Comparison of ENCODE assay signal across 27 mouse cellular contexts in the genomic region with DNA sequence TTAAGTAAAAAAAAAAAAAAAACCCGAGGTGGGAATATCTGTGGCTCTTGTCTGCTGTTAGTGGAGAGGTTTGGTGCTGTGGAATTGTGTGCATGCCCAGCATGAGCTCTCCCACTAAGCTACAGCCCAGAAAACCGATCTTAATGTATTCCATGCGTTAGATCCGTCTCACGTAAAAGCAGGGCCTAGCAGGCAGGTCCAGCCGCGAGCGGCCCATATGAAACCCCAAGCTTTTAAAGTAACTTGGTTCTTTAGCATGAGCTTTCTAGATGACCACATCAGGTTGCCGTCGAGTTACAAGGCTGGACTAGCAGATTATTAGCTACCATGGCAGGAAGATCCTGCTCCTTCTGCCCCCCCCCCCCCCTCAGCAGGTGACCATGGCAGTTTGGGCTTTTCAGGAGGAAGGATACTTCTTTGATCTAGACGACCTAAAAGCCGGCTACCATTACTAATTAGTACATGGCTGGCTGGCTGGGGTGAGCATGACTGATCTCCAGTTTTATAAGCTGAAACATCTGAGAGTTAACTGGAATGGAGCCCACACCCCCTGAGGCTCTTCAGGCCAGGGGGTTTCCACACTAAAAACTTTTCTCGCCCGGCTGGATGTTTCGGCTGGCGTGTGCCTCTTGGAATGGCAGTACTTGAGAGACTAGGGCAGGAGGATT. TPM values are rescaled to one million over a fixed set of nuclear protein-coding genes. Genes with fewer than 3 reads are reported as not detected.
DNase-seq lines count a peak whose midpoint lies in the region; ATAC-seq lines count a peak whose summit lies in the region.
"Had no signal": no experiment of that assay in that cellular context is flagged by ENCODE, and none has a peak within 500 bp of the region (broad histone marks: within the 10 kb centered on the region; RNA-seq: fewer than 3 reads in every experiment).

No protein-coding gene starts in this region.

- peak; percentile 24; the same call in 1 of the 2 replicates for ATAC-seq in kidney, embryonic 16.5 days (ENCODE audit: low FRiP score, low TSS enrichment)
- no peak for ATAC-seq in midbrain, embryonic 11.5 days (ENCODE audit: low FRiP score)
- no peak for ATAC-seq in midbrain, embryonic 16.5 days
- ATAC-seq in embryonic facial prominence, embryonic 13.5 days (ENCODE audit: insufficient number of reproducible peaks, insufficient read depth, low FRiP score, low TSS enrichment, low read depth), result 0 out of 2 replicates have a peak, but pooled peaks have one; percentile 48
- ATAC-seq: forebrain, embryonic 13.5 days; inflammation-experienced regulatory T-cells, adult 6 months; liver, postnatal 0 days had no signal

- peaks cover 28% of the 10 kb centered on the region for H3K4me1 ChIP-seq in kidney, embryonic 16.5 days (ENCODE audit: insufficient read depth, low read length)
- H3K4me1 ChIP-seq in midbrain, embryonic 11.5 days (ENCODE audit: control insufficient read depth, insufficient read depth, low read length), result no peaks in the 10 kb centered on the region
- H3K4me1 ChIP-seq in midbrain, embryonic 16.5 days (ENCODE audit: control insufficient read depth, insufficient read depth, low read length), result no peaks in the 10 kb centered on the region
- peaks cover 11% of the 10 kb centered on the region for H3K4me1 ChIP-seq in embryonic facial prominence, embryonic 13.5 days
- H3K4me1 ChIP-seq in forebrain, embryonic 10.5 days, result peaks cover 12% of the 10 kb centered on the region
- H3K4me1 ChIP-seq: forebrain, embryonic 13.5 days; heart, embryonic 15.5 days; neural tube, embryonic 15.5 days had no signal

- no peak overlapping the region for H3K4me2 ChIP-seq in kidney, embryonic 16.5 days (replicated peaks; ENCODE audit: low read depth, low read length)
- no peak overlapping the region for H3K4me2 ChIP-seq in midbrain, embryonic 11.5 days
- no peak overlapping the region for H3K4me2 ChIP-seq in midbrain, embryonic 16.5 days (ENCODE audit: low read length)
- H3K4me2 ChIP-seq in embryonic facial prominence, embryonic 13.5 days, result no peak overlapping the region
- H3K4me2 ChIP-seq: forebrain, embryonic 13.5 days; heart, embryonic 15.5 days; hindbrain, embryonic 14.5 days; liver, embryonic 11.5 days; neural tube, embryonic 15.5 days had no signal

- peak overlapping the region; percentile 61; the same call in 1 of the 2 replicates for H3K27ac ChIP-seq in kidney, embryonic 16.5 days (ENCODE audit: low read length)
- no peak overlapping the region for H3K27ac ChIP-seq in midbrain, embryonic 11.5 days (ENCODE audit: low read depth, low read length)
- no peak overlapping the region for H3K27ac ChIP-seq in midbrain, embryonic 16.5 days (ENCODE audit: low read length)
- H3K27ac ChIP-seq in embryonic facial prominence, embryonic 13.5 days, result peak overlapping the region; percentile 55
- H3K27ac ChIP-seq in forebrain, embryonic 10.5 days, result no peak overlapping the region
- H3K27ac ChIP-seq: forebrain, embryonic 13.5 days; gastrocnemius, adult 2 months; heart, embryonic 15.5 days; hindbrain, embryonic 14.5 days; macrophage; neural tube, embryonic 15.5 days; stomach, postnatal 0 days had no signal

- 41% methylated on average over 16 of the region's 16 CpGs for WGBS in kidney, embryonic 16.5 days
- WGBS in midbrain, embryonic 11.5 days, result 55% methylated on average over 16 of the region's 16 CpGs
- 44% methylated on average over 16 of the region's 16 CpGs for WGBS in midbrain, embryonic 16.5 days
- 20% methylated on average over 16 of the region's 16 CpGs for WGBS in embryonic facial prominence, embryonic 13.5 days
- 52% methylated on average over 16 of the region's 16 CpGs for WGBS in forebrain, embryonic 10.5 days

- H3K36me3 ChIP-seq in kidney, embryonic 16.5 days (ENCODE audit: insufficient read depth, low read length), result no peaks in the 10 kb centered on the region
- H3K36me3 ChIP-seq in midbrain, embryonic 11.5 days (ENCODE audit: control insufficient read depth, insufficient read depth, low read length), result no peaks in the 10 kb centered on the region
- no peaks in the 10 kb centered on the region for H3K36me3 ChIP-seq in midbrain, embryonic 16.5 days (ENCODE audit: control insufficient read depth, insufficient read depth, low read length)
- no peaks in the 10 kb centered on the region for H3K36me3 ChIP-seq in embryonic facial prominence, embryonic 13.5 days
- no peaks in the 10 kb centered on the region for H3K36me3 ChIP-seq in forebrain, embryonic 10.5 days (replicated peaks)
- H3K36me3 ChIP-seq: G1E; heart, embryonic 15.5 days; neural tube, embryonic 15.5 days had no signal

- H3K4me3 ChIP-seq in kidney, embryonic 16.5 days (ENCODE audit: low read length), result no peak overlapping the region
- no peak overlapping the region for H3K4me3 ChIP-seq in midbrain, embryonic 11.5 days (ENCODE audit: low read depth, low read length)
- no peak overlapping the region for H3K4me3 ChIP-seq in midbrain, embryonic 16.5 days (ENCODE audit: low read depth, low read length)
- no peak overlapping the region for H3K4me3 ChIP-seq in embryonic facial prominence, embryonic 13.5 days
- no peak overlapping the region for H3K4me3 ChIP-seq in forebrain, embryonic 10.5 days
- H3K4me3 ChIP-seq: erythroblast, embryonic 14.5 days; forebrain, embryonic 13.5 days; gastrocnemius, adult 2 months; heart, embryonic 15.5 days; neural tube, embryonic 15.5 days had no signal

- H3K9me3 ChIP-seq in kidney, embryonic 16.5 days (ENCODE audit: low read length), result no peaks in the 10 kb centered on the region
- no peaks in the 10 kb centered on the region for H3K9me3 ChIP-seq in midbrain, embryonic 11.5 days (ENCODE audit: control insufficient read depth, low read length)
- H3K9me3 ChIP-seq in midbrain, embryonic 16.5 days (replicated peaks; ENCODE audit: control insufficient read depth, low read length, poor library complexity, severe bottlenecking), result no peaks in the 10 kb centered on the region
- H3K9me3 ChIP-seq in embryonic facial prominence, embryonic 13.5 days, result no peaks in the 10 kb centered on the region
- H3K9me3 ChIP-seq in forebrain, embryonic 10.5 days, result no peaks in the 10 kb centered on the region
- H3K9me3 ChIP-seq: forebrain, embryonic 13.5 days; G1E; heart, embryonic 15.5 days; neural tube, embryonic 15.5 days had no signal

- no peak overlapping the region for H3K9ac ChIP-seq in kidney, embryonic 16.5 days (replicated peaks; ENCODE audit: low read length)
- no peak overlapping the region for H3K9ac ChIP-seq in midbrain, embryonic 11.5 days (ENCODE audit: low read length)
- no peak overlapping the region for H3K9ac ChIP-seq in midbrain, embryonic 16.5 days (ENCODE audit: low read depth, low read length)
- no peak overlapping the region for H3K9ac ChIP-seq in embryonic facial prominence, embryonic 13.5 days
- H3K9ac ChIP-seq: forebrain, embryonic 13.5 days; heart, embryonic 15.5 days; hindbrain, embryonic 14.5 days; liver, postnatal 0 days; neural tube, embryonic 15.5 days had no signal

- no peaks in the 10 kb centered on the region for H3K27me3 ChIP-seq in kidney, embryonic 16.5 days (ENCODE audit: insufficient read depth, low read length)
- H3K27me3 ChIP-seq in midbrain, embryonic 11.5 days (ENCODE audit: control insufficient read depth, insufficient read depth, low read length), result no peaks in the 10 kb centered on the region
- H3K27me3 ChIP-seq in midbrain, embryonic 16.5 days (ENCODE audit: control insufficient read depth, insufficient read depth, low read depth, low read length), result no peaks in the 10 kb centered on the region
- no peaks in the 10 kb centered on the region for H3K27me3 ChIP-seq in embryonic facial prominence, embryonic 13.5 days
- no peaks in the 10 kb centered on the region for H3K27me3 ChIP-seq in forebrain, embryonic 10.5 days (ENCODE audit: poor library complexity, severe bottlenecking)
- H3K27me3 ChIP-seq: CH12.LX; forebrain, embryonic 13.5 days; heart, embryonic 15.5 days; neural tube, embryonic 15.5 days had no signal

- DNase-seq in kidney, postnatal 14 days, result no peak
- peak; percentile 66 for DNase-seq in midbrain, embryonic 11.5 days (ENCODE audit: low spot score, missing footprints)
- DNase-seq in forebrain, embryonic 10.5 days (ENCODE audit: extremely low spot score, low spot score), result no peak
- DNase-seq in spleen, postnatal 4 days (ENCODE audit: low spot score in 2 of 2), result no peak
- DNase-seq: adrenal gland, postnatal 10 days; B cell, adult 2 months; cerebellum, adult 9-10 months; gastrocnemius, adult 2 months; heart, postnatal 36 days; kidney, postnatal 36 days; left cerebral cortex, postnatal 4 days; liver, postnatal 0 days; thymus, adult 2 months had no signal

RNA-seq across cellular contexts. Expression of gene Txnrd1, which starts 16.1 kb away (rescaled TPM):
- polyA plus RNA-seq in kidney, embryonic 16.5 days (2015; fragmentation: Nextera tagmentation; extraction: Ambion mirVana), result 112 and 113 TPM in 2 replicates
- 189 and 195 TPM in 2 replicates for polyA plus RNA-seq in midbrain, embryonic 11.5 days (2014; fragmentation: Nextera tagmentation; extraction: Ambion mirVana)
- polyA plus RNA-seq in midbrain, embryonic 16.5 days (2015; fragmentation: Nextera tagmentation; extraction: Ambion mirVana), result 101 and 115 TPM in 2 replicates
- polyA plus RNA-seq in embryonic facial prominence, embryonic 13.5 days (2015; fragmentation: Nextera tagmentation; extraction: Ambion mirVana), result 99.4 and 99.8 TPM in 2 replicates
- 196 and 200 TPM in 2 replicates for polyA plus RNA-seq in forebrain, embryonic 10.5 days (2016; fragmentation: Nextera tagmentation; extraction: Ambion mirVana)

RNA-seq across cellular contexts. Expression of gene Eid3, which starts 16.6 kb away (rescaled TPM):
- polyA plus RNA-seq in kidney, embryonic 16.5 days (2015; fragmentation: Nextera tagmentation; extraction: Ambion mirVana), result 0.16 and 0.40 TPM in 2 replicates
- 0.53 and 0.57 TPM in 2 replicates for polyA plus RNA-seq in midbrain, embryonic 11.5 days (2014; fragmentation: Nextera tagmentation; extraction: Ambion mirVana)
- polyA plus RNA-seq in midbrain, embryonic 16.5 days (2015; fragmentation: Nextera tagmentation; extraction: Ambion mirVana), result 0.36 and 0.42 TPM in 2 replicates
- polyA plus RNA-seq in embryonic facial prominence, embryonic 13.5 days (2015; fragmentation: Nextera tagmentation; extraction: Ambion mirVana), result 0.33 and 0.67 TPM in 2 replicates
- 0.57 and 0.66 TPM in 2 replicates for polyA plus RNA-seq in forebrain, embryonic 10.5 days (2016; fragmentation: Nextera tagmentation; extraction: Ambion mirVana)
- polyA plus RNA-seq: liver, postnatal 0 days had no signal

Comparison
In these comparisons a context has a peak if more than half of its experiments do, and no peak if none do; other contexts are left out.
1. ATAC-seq: peak in kidney, embryonic 16.5 days (single experiment) and embryonic facial prominence, embryonic 13.5 days (single experiment); none in midbrain, embryonic 11.5 days (single experiment) and midbrain, embryonic 16.5 days (single experiment).
2. H3K27ac ChIP-seq: peak in kidney, embryonic 16.5 days (single experiment) and embryonic facial prominence, embryonic 13.5 days (single experiment); none in midbrain, embryonic 11.5 days (single experiment), midbrain, embryonic 16.5 days (single experiment) and forebrain, embryonic 10.5 days (single experiment).